Mouse (Mus musculus) heart, embryonic 10.5 days (tissue): ENCODE measurements around the gene Pcnx. TPM values are rescaled to one million over a fixed set of nuclear protein-coding genes. Genes with fewer than 3 reads are reported as not detected.

Experiments used
- DNase-seq: peaks from one replicate; pipeline ENCODE4 v3.0.0-alpha.2; 2017; ENCODE audit warnings: low spot score
- H3K27ac ChIP-seq: fragments of 300-500 bp; sonication (generic); 2 replicates; pipeline ENCODE4 v1.5.1; 2016; ENCODE audit warnings: mild to moderate bottlenecking
- H3K27me3 ChIP-seq: fragments of 300-500 bp; sonication (generic); 2 replicates; pipeline ENCODE4 v1.6.1; 2016; ENCODE audit warnings: mild to moderate bottlenecking; ENCODE audit not compliant: poor library complexity, insufficient read depth, severe bottlenecking
- H3K36me3 ChIP-seq: fragments of 300-500 bp; sonication (generic); 2 replicates; pipeline ENCODE4 v1.6.1; 2016; ENCODE audit warnings: mild to moderate bottlenecking, moderate library complexity
- H3K4me1 ChIP-seq: fragments of 300-500 bp; sonication (generic); 2 replicates; pipeline ENCODE4 v1.6.1; 2016; ENCODE audit warnings: mild to moderate bottlenecking
- H3K4me3 ChIP-seq: fragments of 300-500 bp; sonication (generic); 2 replicates; pipeline ENCODE4 v1.5.1; 2016; ENCODE audit warnings: mild to moderate bottlenecking, moderate library complexity
- H3K9me3 ChIP-seq: fragments of 300-500 bp; sonication (generic); 2 replicates; pipeline ENCODE4 v1.6.1; 2016; ENCODE audit warnings: mild to moderate bottlenecking, moderate library complexity
- WGBS: fragments of 180-500 bp; shearing (Covaris S2); methylation state at CpG from one replicate; pipeline ENCODE4 v1.1.7; 2016; 5-methylcytosine and 5-hydroxymethylcytosine counted together
- polyA plus RNA-seq: library from polyadenylated mRNA; unstranded; fragments of >200 nt; fragmentation: Nextera tagmentation; extraction: Ambion mirVana; gene quantifications from 2 replicates; pipeline ENCODE4 v1.2.1, GENCODE M21; 2016

The Pcnx gene
- polyA plus RNA-seq, 1 experiment from 2014 or later: 13.1 TPM

DNA sequence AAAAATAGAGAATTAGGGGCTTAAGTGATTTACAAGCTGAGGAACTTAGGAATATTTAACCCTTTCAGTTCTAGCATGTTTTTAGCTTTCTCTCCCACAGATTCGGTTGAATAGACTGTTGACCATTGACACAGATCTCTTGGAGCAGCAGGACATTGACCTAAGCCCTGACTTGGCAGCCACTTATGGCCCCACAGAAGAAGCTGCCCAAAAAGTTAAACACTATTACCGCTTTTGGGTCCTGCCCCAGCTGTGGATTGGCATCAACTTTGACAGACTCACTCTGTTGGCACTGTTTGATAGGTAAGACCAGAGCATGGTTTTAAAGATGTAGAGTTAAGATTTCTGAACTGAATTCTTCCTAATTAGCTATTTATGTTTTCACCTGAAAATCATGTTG, 90.2 kb downstream of the Pcnx start:
- H3K4me3 ChIP-seq: no peak overlapping the region
- H3K27me3 ChIP-seq: no peaks in the 10 kb centered on the region
- no peak overlapping the region for H3K27ac ChIP-seq
- H3K9me3 ChIP-seq: no peaks in the 10 kb centered on the region
- peaks cover 50% of the 10 kb centered on the region for H3K36me3 ChIP-seq
- DNase-seq: no peak
- WGBS: 93% methylated on average over 2 of the region's 2 CpGs
- no peaks in the 10 kb centered on the region for H3K4me1 ChIP-seq

DNA sequence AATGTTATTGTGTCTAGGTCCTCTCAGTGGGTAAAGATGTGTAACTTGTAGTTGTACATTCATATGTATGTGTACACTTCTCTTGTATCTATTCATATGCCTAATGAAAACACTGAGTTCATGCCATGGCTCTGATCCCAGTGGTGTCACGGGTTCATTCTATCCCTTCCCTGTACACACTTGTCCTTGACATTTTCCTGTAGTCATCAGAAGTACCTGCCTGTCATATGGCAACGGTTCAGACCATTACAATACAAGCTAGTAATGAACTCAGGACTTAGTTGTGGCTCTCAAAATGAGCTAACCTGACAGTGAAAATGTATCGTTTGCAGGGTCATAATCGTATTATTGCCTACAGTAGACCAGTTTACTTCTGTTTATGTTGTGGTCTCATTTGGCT, 98.5 kb downstream of the Pcnx start:
- WGBS: 88% methylated on average over 4 of the region's 4 CpGs
- peaks cover 46% of the 10 kb centered on the region for H3K36me3 ChIP-seq

DNA sequence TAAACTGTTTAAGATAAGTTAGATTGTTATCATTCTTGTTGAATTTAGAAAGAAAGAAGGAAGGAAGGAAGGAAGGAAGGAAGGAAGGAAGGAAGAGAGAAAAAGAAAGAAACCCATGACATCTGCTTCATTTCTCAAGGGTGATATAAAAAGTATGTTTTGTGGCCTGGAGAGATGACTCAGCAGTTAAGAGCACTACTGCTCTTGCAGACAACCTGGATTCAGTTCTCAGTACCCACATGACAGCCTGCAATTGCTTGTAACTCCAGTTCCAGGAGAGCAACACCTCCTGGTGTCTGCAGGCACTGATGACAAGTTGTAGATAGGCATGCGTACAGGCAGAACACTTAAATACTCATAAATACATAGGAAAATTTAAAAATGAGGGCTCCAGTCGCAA, 105.6 kb downstream of the Pcnx start:
- peaks cover 69% of the 10 kb centered on the region for H3K36me3 ChIP-seq
- H3K4me3 ChIP-seq: no peak overlapping the region
- 68% methylated on average over 2 of the region's 2 CpGs for WGBS
- no peak overlapping the region for H3K27ac ChIP-seq
- peaks cover 28% of the 10 kb centered on the region for H3K4me1 ChIP-seq
- H3K27me3 ChIP-seq: no peaks in the 10 kb centered on the region
- DNase-seq: no peak
- no peaks in the 10 kb centered on the region for H3K9me3 ChIP-seq

More for the DNA sequence above, 98.5 kb downstream of the Pcnx start:
- H3K4me3 ChIP-seq: no peak overlapping the region
- H3K9me3 ChIP-seq: no peaks in the 10 kb centered on the region
- no peak for DNase-seq
- H3K27me3 ChIP-seq: no peaks in the 10 kb centered on the region
- no peak overlapping the region for H3K27ac ChIP-seq
- H3K4me1 ChIP-seq: peaks cover 11% of the 10 kb centered on the region

DNA sequence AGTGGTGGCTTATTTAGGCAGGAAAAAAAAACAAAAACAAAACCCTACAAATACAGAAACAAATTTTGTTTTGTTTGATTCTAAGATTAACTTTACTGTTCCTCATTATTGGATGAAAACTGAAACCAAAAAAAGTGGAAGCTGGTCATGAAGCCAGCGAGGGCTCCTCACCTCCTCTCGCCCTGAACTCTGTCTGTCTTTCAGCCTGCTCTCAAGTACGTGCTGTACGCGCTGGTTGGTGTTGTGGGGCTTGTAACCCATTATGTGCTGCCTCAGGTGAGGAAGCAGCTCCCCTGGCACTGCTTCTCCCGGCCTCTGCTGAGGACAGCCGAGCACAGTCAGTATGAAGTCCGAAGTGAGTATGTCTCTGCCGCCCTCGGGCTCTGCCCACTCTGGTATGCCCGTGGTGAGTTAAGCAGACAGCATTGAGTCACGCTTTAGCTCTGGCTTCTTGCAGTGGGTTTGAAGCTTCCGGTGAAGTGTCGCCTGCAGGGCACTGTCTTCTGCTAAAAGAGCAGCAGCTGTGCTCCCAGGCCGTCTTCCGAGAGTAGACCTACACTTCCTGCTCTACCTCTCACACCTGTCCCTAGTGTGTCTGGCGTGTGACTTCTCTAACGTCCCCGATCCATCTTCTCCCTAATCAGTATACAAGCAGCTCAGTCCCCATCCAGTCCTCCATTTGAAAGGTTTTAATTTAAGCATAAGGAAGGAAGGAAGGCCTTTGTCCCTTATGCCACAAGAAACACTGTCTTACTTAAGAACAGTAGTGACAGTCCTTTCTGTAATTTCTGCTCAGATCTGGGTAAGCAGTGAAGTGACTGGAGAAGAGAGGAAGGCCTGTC, 111.4 kb downstream of the Pcnx start:
- H3K36me3 ChIP-seq: peaks cover 81% of the 10 kb centered on the region
- H3K27me3 ChIP-seq: no peaks in the 10 kb centered on the region
- no peak for DNase-seq
- no peaks in the 10 kb centered on the region for H3K9me3 ChIP-seq
- no peak overlapping the region for H3K27ac ChIP-seq
- H3K4me3 ChIP-seq: no peak overlapping the region
- H3K4me1 ChIP-seq: peaks cover 23% of the 10 kb centered on the region
- 86% methylated on average over 19 of the region's 19 CpGs for WGBS

DNA sequence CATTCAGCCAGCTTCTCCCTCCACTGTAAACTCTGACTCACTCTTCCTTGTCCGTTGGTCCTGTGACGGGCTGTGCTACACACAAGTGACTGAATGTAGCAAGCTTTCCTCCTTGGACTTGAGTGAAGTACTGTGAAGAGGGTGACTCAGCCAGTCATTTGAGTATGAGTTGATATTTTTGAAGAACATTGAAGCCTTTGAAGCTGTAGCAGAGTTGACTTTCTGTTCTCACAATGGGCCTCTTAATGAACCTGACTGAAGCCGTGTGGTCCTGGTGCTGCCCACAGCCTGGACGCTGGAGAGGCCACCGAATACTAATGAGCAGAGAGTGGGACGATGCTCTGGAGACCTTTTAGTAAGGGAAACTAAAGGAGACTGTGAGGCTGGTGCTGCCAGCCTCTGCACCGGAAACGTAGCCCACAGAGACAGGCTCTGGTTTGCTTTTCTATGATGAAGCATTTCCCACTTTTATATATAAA, 112.1 kb downstream of the Pcnx start:
- Histone ChIP-seq H3K27ac (no peak overlapping the region), H3K4me1 (peaks cover 23% of the 10 kb centered on the region), H3K27me3 (no peaks in the 10 kb centered on the region), H3K4me3 (no peak overlapping the region), H3K9me3 (no peaks in the 10 kb centered on the region), H3K36me3 (peaks cover 79% of the 10 kb centered on the region)
- DNase-seq: no peak
- WGBS: 85% methylated on average over 8 of the region's 8 CpGs

DNA sequence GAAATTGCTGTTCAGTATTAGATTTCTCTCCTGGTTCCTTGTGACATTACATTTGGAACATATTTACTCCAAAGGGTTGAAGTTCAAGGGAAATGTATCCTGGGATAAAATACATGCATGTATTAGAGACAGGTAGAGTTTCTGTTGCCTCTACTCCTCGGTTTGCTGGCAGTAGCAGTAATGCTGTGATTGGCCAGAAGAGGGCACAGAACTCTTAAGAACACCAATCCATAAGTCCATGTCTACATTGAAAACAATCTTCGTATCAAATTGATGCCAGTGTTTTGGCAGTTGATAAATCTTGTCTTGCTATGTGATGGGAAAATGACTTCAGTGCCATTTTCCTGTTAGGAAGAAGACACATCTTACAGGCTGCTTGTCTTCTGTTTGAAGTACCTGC, 115.0 kb downstream of the Pcnx start:
- Histone ChIP-seq H3K4me3 (no peak overlapping the region), H3K9me3 (no peaks in the 10 kb centered on the region), H3K36me3 (peaks cover 80% of the 10 kb centered on the region), H3K27me3 (no peaks in the 10 kb centered on the region), H3K4me1 (peaks cover 6% of the 10 kb centered on the region), H3K27ac (no peak overlapping the region)
- DNase-seq: no peak
- 74% methylated on average over 2 of the region's 2 CpGs for WGBS

DNA sequence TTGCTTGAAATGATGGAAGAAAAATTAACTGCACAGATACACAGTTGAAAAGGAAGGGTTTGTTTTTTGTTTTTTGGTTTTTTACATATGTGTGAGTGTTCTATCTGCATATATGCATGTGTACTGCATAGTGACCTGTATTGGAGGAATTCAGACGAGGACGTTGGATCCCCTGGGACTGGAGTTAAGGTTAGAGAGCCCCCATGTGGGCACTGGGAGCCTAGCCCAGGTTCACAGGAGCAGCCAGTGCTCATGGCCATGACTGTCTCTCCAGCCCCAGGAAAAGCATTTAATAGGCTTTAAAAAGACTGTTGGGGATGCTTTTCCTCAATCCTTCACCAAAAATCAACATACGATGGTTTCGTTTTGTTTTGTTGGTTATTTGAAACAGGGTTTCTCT, 117.5 kb downstream of the Pcnx start:
- Histone ChIP-seq H3K36me3 (peaks cover 87% of the 10 kb centered on the region), H3K27me3 (no peaks in the 10 kb centered on the region), H3K9me3 (no peaks in the 10 kb centered on the region), H3K4me1 (no peaks in the 10 kb centered on the region), H3K27ac (no peak overlapping the region), H3K4me3 (no peak overlapping the region)
- DNase-seq: no peak
- WGBS: 67% methylated on average over 4 of the region's 4 CpGs

DNA sequence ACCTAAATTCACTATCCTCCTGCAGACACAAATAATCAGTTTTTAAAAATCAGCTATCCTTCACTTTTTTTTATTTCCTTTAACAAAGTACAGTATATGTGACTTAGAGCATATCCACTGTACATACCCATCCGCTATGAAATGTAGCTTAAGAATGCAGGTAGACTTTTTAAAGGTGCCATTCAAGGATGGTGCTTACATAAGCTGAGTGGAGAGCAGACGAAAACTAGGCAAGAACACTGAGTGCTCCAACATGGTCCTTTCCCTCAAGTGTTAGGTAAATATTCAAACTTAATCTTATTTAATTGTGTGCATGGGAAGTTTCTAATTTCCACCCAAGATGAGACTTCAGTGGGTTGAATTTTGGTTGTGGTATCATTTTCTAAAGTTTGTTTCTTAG, 119.5 kb downstream of the Pcnx start:
- no peaks in the 10 kb centered on the region for H3K9me3 ChIP-seq
- no peak overlapping the region for H3K4me3 ChIP-seq
- H3K27ac ChIP-seq: no peak overlapping the region
- no peak for DNase-seq
- H3K27me3 ChIP-seq: no peaks in the 10 kb centered on the region
- 88% methylated on average over 2 of the region's 2 CpGs for WGBS
- H3K36me3 ChIP-seq: peaks cover 90% of the 10 kb centered on the region
- H3K4me1 ChIP-seq: no peaks in the 10 kb centered on the region

DNA sequence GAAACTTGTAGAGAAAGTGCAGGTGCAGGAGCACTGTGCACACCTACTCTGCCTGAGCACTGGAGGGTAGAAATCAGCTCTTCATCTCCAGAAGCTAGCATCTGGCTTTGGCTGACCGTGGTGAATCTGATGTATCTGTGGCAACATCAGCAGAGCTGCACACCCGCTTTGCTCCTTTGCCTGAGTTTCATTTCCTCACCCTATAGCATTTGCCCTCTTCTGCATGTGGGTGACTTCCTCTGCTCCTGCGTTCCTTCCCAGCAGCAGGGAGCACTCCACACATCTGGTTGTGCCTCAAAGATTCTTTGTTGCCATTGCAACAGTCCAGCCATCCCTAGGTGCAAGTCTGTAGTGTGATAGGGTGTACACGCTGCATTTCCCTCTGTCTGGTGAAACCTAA, 132.3 kb downstream of the Pcnx start:
- no peaks in the 10 kb centered on the region for H3K27me3 ChIP-seq
- H3K27ac ChIP-seq: no peak overlapping the region
- H3K4me3 ChIP-seq: no peak overlapping the region
- DNase-seq: no peak
- H3K9me3 ChIP-seq: no peaks in the 10 kb centered on the region
- H3K4me1 ChIP-seq: peaks cover 4% of the 10 kb centered on the region
- WGBS: 92% methylated on average over 4 of the region's 4 CpGs
- peaks cover 89% of the 10 kb centered on the region for H3K36me3 ChIP-seq

DNA sequence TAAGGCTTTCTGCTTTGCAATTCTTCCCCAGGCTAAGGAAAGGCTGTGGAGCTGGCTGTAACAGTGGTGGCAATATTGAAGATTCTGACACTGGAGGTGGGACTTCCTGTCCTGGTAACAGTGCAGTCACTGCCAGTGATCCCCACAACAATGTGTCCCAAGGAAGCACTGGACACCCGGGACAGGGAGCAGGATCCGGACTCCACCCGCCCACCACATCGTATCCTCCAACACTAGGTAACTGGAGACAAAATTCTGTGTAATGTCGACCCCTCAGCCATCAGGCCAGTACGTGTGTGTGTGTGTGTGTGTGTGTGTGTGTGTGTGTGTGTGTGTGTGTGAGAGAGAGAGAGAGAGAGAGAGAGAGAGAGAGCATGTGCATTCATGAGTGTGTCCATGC, 133.2 kb downstream of the Pcnx start:
- Histone ChIP-seq H3K27ac (no peak overlapping the region), H3K27me3 (no peaks in the 10 kb centered on the region)

DNA sequence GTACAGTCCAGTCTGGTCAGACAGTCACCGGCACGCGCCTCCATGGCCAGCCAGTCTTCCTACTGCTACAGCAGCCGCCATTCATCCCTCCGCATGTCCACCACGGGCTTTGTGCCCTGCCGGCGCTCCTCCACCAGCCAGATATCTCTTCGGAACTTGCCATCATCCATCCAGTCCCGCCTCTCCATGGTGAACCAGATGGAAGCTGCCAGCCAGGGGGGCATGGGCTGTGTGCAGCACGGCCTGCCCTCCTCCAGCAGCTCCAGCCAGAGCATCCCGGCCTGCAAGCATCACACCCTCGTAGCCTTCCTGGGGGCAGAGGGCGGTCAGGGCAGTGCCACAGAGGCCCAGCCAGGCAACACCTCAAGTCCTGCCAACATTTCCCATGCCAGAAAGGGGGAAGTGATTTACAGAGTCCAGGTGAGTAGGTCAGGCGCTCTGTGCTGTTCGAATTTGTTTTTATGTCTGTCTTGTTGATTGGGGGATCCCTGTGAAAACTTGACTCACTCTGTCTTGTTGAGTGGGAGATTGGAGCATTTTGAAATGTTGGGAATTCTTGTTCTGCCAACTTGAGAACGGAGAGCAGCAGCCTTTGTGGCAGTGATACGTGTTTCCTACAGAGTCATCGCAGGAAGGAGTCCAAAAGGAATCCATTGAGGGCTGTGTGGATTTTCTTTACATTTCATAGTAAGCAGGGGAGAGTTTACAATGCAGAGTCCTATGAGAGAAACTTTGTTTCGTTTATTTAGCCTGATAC, 135.3 kb downstream of the Pcnx start:
- 84% methylated on average over 20 of the region's 20 CpGs for WGBS
- peaks cover 71% of the 10 kb centered on the region for H3K36me3 ChIP-seq

More for the DNA sequence above, 133.2 kb downstream of the Pcnx start:
- H3K36me3 ChIP-seq: peaks cover 84% of the 10 kb centered on the region
- no peak overlapping the region for H3K4me3 ChIP-seq
- WGBS: 84% methylated on average over 6 of the region's 6 CpGs
- H3K4me1 ChIP-seq: peaks cover 4% of the 10 kb centered on the region
- H3K9me3 ChIP-seq: no peaks in the 10 kb centered on the region
- DNase-seq: no peak

DNA sequence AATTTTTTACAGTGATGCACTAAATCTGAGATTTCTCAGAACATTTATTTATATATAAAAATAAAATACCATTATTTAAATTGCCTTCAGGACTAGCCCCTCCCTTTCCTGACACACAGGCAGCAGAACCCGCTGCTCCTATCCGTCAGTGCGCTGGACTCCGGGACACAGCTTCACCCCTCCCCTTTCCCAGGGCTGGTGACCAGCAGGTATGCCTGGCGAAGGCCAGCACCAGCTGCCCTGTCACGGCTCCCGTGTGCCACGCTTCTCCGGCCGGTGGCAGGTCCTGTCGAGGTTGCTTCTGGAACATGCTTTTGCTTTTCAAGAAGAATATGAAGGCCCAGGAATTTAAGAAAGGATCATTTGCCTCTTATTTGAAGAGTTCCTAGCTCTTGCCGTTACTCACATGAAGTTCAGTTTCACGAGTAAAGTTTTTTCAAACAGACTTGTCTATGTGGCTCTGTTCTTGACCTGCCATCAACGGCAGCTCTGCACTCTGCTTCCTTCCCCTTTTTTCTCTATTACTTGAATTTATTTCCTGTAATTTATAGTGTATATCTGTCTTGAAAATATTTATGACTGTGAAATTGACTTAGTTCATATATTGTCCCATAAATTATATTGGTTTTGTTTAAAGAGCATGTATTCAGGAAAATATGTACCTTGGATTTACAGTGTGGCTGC, 137.0 kb downstream of the Pcnx start:
- no peak overlapping the region for H3K4me3 ChIP-seq
- no peak overlapping the region for H3K27ac ChIP-seq
- DNase-seq: no peak
- peaks cover 55% of the 10 kb centered on the region for H3K36me3 ChIP-seq
- H3K9me3 ChIP-seq: no peaks in the 10 kb centered on the region
- 88% methylated on average over 14 of the region's 14 CpGs for WGBS
- no peaks in the 10 kb centered on the region for H3K27me3 ChIP-seq
- H3K4me1 ChIP-seq: peaks cover 4% of the 10 kb centered on the region

More for the DNA sequence above, 135.3 kb downstream of the Pcnx start:
- Histone ChIP-seq H3K4me1 (peaks cover 4% of the 10 kb centered on the region), H3K27me3 (no peaks in the 10 kb centered on the region), H3K9me3 (no peaks in the 10 kb centered on the region), H3K27ac (no peak overlapping the region; the same call in 1 of the 2 replicates), H3K4me3 (no peak overlapping the region)
- DNase-seq: no peak

DNA sequence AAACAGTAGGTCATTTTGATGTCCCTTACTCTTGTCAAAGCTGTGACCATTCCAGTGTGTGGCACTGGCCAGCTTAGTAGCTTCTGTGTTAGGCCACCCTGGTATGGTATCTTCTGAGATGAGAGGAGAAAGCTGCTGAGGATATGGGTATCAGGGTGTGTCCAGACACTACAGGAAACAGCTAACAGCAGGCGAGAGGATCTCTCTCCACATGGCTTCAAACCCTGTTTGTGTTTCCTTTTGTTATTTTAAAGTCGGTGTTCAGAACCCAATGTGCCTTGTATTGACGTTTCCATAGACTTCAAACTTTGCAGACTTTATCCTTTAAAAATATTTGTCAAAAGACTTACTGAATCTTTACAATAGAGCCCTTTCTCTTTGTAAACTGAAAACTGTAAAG, 137.7 kb downstream of the Pcnx start:
- Histone ChIP-seq H3K4me3 (no peak overlapping the region), H3K9me3 (no peaks in the 10 kb centered on the region), H3K4me1 (peaks cover 4% of the 10 kb centered on the region), H3K36me3 (peaks cover 48% of the 10 kb centered on the region), H3K27ac (no peak overlapping the region), H3K27me3 (no peaks in the 10 kb centered on the region)
- 45% methylated on average over 3 of the region's 3 CpGs for WGBS
- no peak for DNase-seq
